Mouse (Mus musculus): ENCODE measurements at regions not wholly inside any gene's neighbourhood (a gene's known extent, or its start where the extent isn't known, plus 50 kb on each side); places are given as distances from the start of the nearest gene placed in this dataset.

- H3K4me1 ChIP-seq (replicated peaks) = no peaks in the 10 kb centered on the region
- no peak for ATAC-seq (replicated peaks; ENCODE audit: insufficient number of reproducible peaks, insufficient read depth, low FRiP score, low read depth)
- H3K27ac ChIP-seq = no peak overlapping the region
- WGBS = 76% methylated on average over 2 of the region's 2 CpGs
- H3K4me2 ChIP-seq = no peak overlapping the region
- H3K9ac ChIP-seq = no peak overlapping the region
- H3K36me3 ChIP-seq = no peaks in the 10 kb centered on the region
- H3K27me3 ChIP-seq = no peaks in the 10 kb centered on the region
- H3K4me3 ChIP-seq = no peak overlapping the region
- H3K9me3 ChIP-seq (replicated peaks) = no peaks in the 10 kb centered on the region
These were observed 313.7 kb downstream of the Arl4a start for GRCm38 (mm10) chr12:39724172-39724571.

GRCm38 (mm10) chr12:39715120-39715519 is 322.7 kb downstream of the Arl4a start:
- 38% methylated on average over 4 of the region's 4 CpGs for WGBS
- no peak overlapping the region for H3K4me3 ChIP-seq

GRCm38 (mm10) chr12:39714169-39714794 is 323.5 kb downstream of the Arl4a start:
- no peak overlapping the region for H3K4me2 ChIP-seq
- no peak overlapping the region for H3K4me3 ChIP-seq
- no peaks in the 10 kb centered on the region for H3K4me1 ChIP-seq (replicated peaks)
- no peaks in the 10 kb centered on the region for H3K9me3 ChIP-seq (replicated peaks)
- WGBS = 69% methylated on average over 2 of the region's 2 CpGs
- no peak for ATAC-seq (replicated peaks; ENCODE audit: insufficient number of reproducible peaks, insufficient read depth, low FRiP score, low read depth)
- no peak overlapping the region for H3K9ac ChIP-seq
- no peak overlapping the region for H3K27ac ChIP-seq
- H3K27me3 ChIP-seq = no peaks in the 10 kb centered on the region
- no peaks in the 10 kb centered on the region for H3K36me3 ChIP-seq

More at GRCm38 (mm10) chr12:39715120-39715519, 322.7 kb downstream of the Arl4a start:
- Histone ChIP-seq H3K36me3 (no peaks in the 10 kb centered on the region), H3K9ac (no peak overlapping the region), H3K4me1 (replicated peaks) (no peaks in the 10 kb centered on the region), H3K27me3 (no peaks in the 10 kb centered on the region), H3K27ac (no peak overlapping the region), H3K4me2 (no peak overlapping the region), H3K9me3 (replicated peaks) (no peaks in the 10 kb centered on the region)
- ATAC-seq (replicated peaks; ENCODE audit: insufficient number of reproducible peaks, insufficient read depth, low FRiP score, low read depth) = no peak

- WGBS = 73% methylated on average over 1 of the region's 1 CpGs
- H3K36me3 ChIP-seq = no peaks in the 10 kb centered on the region
- no peaks in the 10 kb centered on the region for H3K9me3 ChIP-seq (replicated peaks)
- H3K27ac ChIP-seq = no peak overlapping the region
- ATAC-seq (replicated peaks; ENCODE audit: insufficient number of reproducible peaks, insufficient read depth, low FRiP score, low read depth) = no peak
- H3K4me1 ChIP-seq (replicated peaks) = no peaks in the 10 kb centered on the region
- H3K4me3 ChIP-seq = no peak overlapping the region
- no peaks in the 10 kb centered on the region for H3K27me3 ChIP-seq
- H3K4me2 ChIP-seq = no peak overlapping the region
- H3K9ac ChIP-seq = no peak overlapping the region
These were observed 326.0 kb downstream of the Arl4a start for GRCm38 (mm10) chr12:39711807-39712206.

- no peak for ATAC-seq (replicated peaks; ENCODE audit: insufficient number of reproducible peaks, insufficient read depth, low FRiP score, low read depth)
- 73% methylated on average over 5 of the region's 5 CpGs for WGBS
These were observed 328.0 kb downstream of the Arl4a start for GRCm38 (mm10) chr12:39709850-39710249.

GRCm38 (mm10) chr12:39697182-39697581 is 340.6 kb downstream of the Arl4a start:
- Histone ChIP-seq H3K27me3 (no peaks in the 10 kb centered on the region), H3K4me2 (no peak overlapping the region), H3K9me3 (replicated peaks) (no peaks in the 10 kb centered on the region), H3K9ac (no peak overlapping the region), H3K4me3 (no peak overlapping the region), H3K27ac (no peak overlapping the region), H3K36me3 (no peaks in the 10 kb centered on the region), H3K4me1 (replicated peaks) (no peaks in the 10 kb centered on the region)
- no peak for ATAC-seq (replicated peaks; ENCODE audit: insufficient number of reproducible peaks, insufficient read depth, low FRiP score, low read depth)
- 72% methylated on average over 3 of the region's 3 CpGs for WGBS

More at GRCm38 (mm10) chr12:39709850-39710249, 328.0 kb downstream of the Arl4a start:
- no peak overlapping the region for H3K4me2 ChIP-seq
- no peak overlapping the region for H3K27ac ChIP-seq
- no peaks in the 10 kb centered on the region for H3K27me3 ChIP-seq
- H3K4me3 ChIP-seq = no peak overlapping the region
- H3K36me3 ChIP-seq = no peaks in the 10 kb centered on the region
- no peak overlapping the region for H3K9ac ChIP-seq
- no peaks in the 10 kb centered on the region for H3K4me1 ChIP-seq (replicated peaks)
- no peaks in the 10 kb centered on the region for H3K9me3 ChIP-seq (replicated peaks)

GRCm38 (mm10) chr12:39695322-39695721 is 342.5 kb downstream of the Arl4a start:
- Histone ChIP-seq H3K4me1 (replicated peaks) (no peaks in the 10 kb centered on the region), H3K27ac (no peak overlapping the region), H3K9me3 (replicated peaks) (no peaks in the 10 kb centered on the region), H3K4me3 (no peak overlapping the region), H3K9ac (no peak overlapping the region), H3K4me2 (no peak overlapping the region), H3K27me3 (no peaks in the 10 kb centered on the region), H3K36me3 (no peaks in the 10 kb centered on the region)
- 44% methylated on average over 1 of the region's 1 CpGs for WGBS
- ATAC-seq (replicated peaks; ENCODE audit: insufficient number of reproducible peaks, insufficient read depth, low FRiP score, low read depth) = no peak

- H3K27me3 ChIP-seq = no peaks in the 10 kb centered on the region
- no peak overlapping the region for H3K9ac ChIP-seq
- H3K36me3 ChIP-seq = no peaks in the 10 kb centered on the region
- 85% methylated on average over 2 of the region's 2 CpGs for WGBS
- no peak overlapping the region for H3K4me2 ChIP-seq
- H3K4me1 ChIP-seq (replicated peaks) = no peaks in the 10 kb centered on the region
- no peak for ATAC-seq (replicated peaks; ENCODE audit: insufficient number of reproducible peaks, insufficient read depth, low FRiP score, low read depth)
- no peak overlapping the region for H3K4me3 ChIP-seq
- H3K27ac ChIP-seq = no peak overlapping the region
- no peaks in the 10 kb centered on the region for H3K9me3 ChIP-seq (replicated peaks)
These were observed 345.8 kb downstream of the Arl4a start for GRCm38 (mm10) chr12:39692043-39692442.

- H3K9ac ChIP-seq = no peak overlapping the region
- H3K4me3 ChIP-seq = no peak overlapping the region
- H3K9me3 ChIP-seq (replicated peaks) = no peaks in the 10 kb centered on the region
- no peak overlapping the region for H3K27ac ChIP-seq
- H3K27me3 ChIP-seq = no peaks in the 10 kb centered on the region
- no peaks in the 10 kb centered on the region for H3K4me1 ChIP-seq (replicated peaks)
- ATAC-seq (replicated peaks; ENCODE audit: insufficient number of reproducible peaks, insufficient read depth, low FRiP score, low read depth) = no peak
- H3K4me2 ChIP-seq = no peak overlapping the region
- no peaks in the 10 kb centered on the region for H3K36me3 ChIP-seq
These were observed 352.4 kb downstream of the Arl4a start for GRCm38 (mm10) chr12:39685399-39685798.

GRCm38 (mm10) chr12:39682121-39682520 is 355.7 kb downstream of the Arl4a start:
- no peaks in the 10 kb centered on the region for H3K4me1 ChIP-seq (replicated peaks)

GRCm38 (mm10) chr12:39675608-39676007 is 362.2 kb downstream of the Arl4a start:
- no peaks in the 10 kb centered on the region for H3K27me3 ChIP-seq
- no peak overlapping the region for H3K4me2 ChIP-seq
- H3K9me3 ChIP-seq (replicated peaks) = no peaks in the 10 kb centered on the region
- no peak overlapping the region for H3K4me3 ChIP-seq
- no peak overlapping the region for H3K27ac ChIP-seq
- 71% methylated on average over 2 of the region's 2 CpGs for WGBS
- no peak for ATAC-seq (replicated peaks; ENCODE audit: insufficient number of reproducible peaks, insufficient read depth, low FRiP score, low read depth)
- H3K36me3 ChIP-seq = no peaks in the 10 kb centered on the region
- no peak overlapping the region for H3K9ac ChIP-seq
- no peaks in the 10 kb centered on the region for H3K4me1 ChIP-seq (replicated peaks)

More at GRCm38 (mm10) chr12:39682121-39682520, 355.7 kb downstream of the Arl4a start:
- ATAC-seq (replicated peaks; ENCODE audit: insufficient number of reproducible peaks, insufficient read depth, low FRiP score, low read depth) = no peak
- Histone ChIP-seq H3K27ac (no peak overlapping the region), H3K4me2 (no peak overlapping the region), H3K9me3 (replicated peaks) (no peaks in the 10 kb centered on the region), H3K9ac (no peak overlapping the region), H3K36me3 (no peaks in the 10 kb centered on the region), H3K27me3 (no peaks in the 10 kb centered on the region), H3K4me3 (no peak overlapping the region)
- 70% methylated on average over 1 of the region's 1 CpGs for WGBS

- Histone ChIP-seq H3K4me3 (no peak overlapping the region), H3K4me1 (replicated peaks) (no peaks in the 10 kb centered on the region), H3K27me3 (no peaks in the 10 kb centered on the region), H3K9me3 (replicated peaks) (no peaks in the 10 kb centered on the region), H3K36me3 (no peaks in the 10 kb centered on the region), H3K27ac (no peak overlapping the region), H3K4me2 (no peak overlapping the region), H3K9ac (no peak overlapping the region)
- ATAC-seq (replicated peaks; ENCODE audit: insufficient number of reproducible peaks, insufficient read depth, low FRiP score, low read depth) = no peak
- WGBS = 73% methylated on average over 2 of the region's 2 CpGs
These were observed 370.1 kb downstream of the Arl4a start for GRCm38 (mm10) chr12:39667701-39668100.
